Mouse (Mus musculus) heart, postnatal 25 days (tissue): ENCODE measurements at regions not wholly inside any gene's neighbourhood (a gene's known extent, or its start where the extent isn't known, plus 50 kb on each side); places are given as distances from the start of the nearest gene placed in this dataset.

ENCODE experiments used
- DNase-seq: peaks from one replicate; pipeline ENCODE4 v3.0.0; 2022; ENCODE audit warnings: low spot score
- intact Hi-C: fragments of 180-260 bp; cut with DNase I; formaldehyde crosslinking; loops from one replicate; pipeline ENCODE4 v1.15.1; 2025

GRCm38 (mm10) chr8:8487706-8488105, 173.3 kb downstream of the Efnb2 start:
- intact Hi-C loops: loop anchor here (2.0 to 10.0 kb wide), 2 partner anchors 167 to 507 kb away; no protein-coding TSS in a partner anchor
- no peak for DNase-seq

GRCm38 (mm10) chr8:8486866-8487265, 174.2 kb downstream of the Efnb2 start:
- intact Hi-C loops: loop anchor here (2.0 to 10.0 kb wide), 2 partner anchors 168 to 508 kb away; no protein-coding TSS in a partner anchor

GRCm38 (mm10) chr8:8485252-8485651, 175.8 kb downstream of the Efnb2 start:
- intact Hi-C loops: loop anchor here (10.0 kb wide), 1 partner anchor 510 kb away; no protein-coding TSS in a partner anchor
- DNase-seq: no peak

More at GRCm38 (mm10) chr8:8486866-8487265, 174.2 kb downstream of the Efnb2 start:
- no peak for DNase-seq

GRCm38 (mm10) chr8:8484546-8484945, 176.5 kb downstream of the Efnb2 start:
- intact Hi-C loops: loop anchor here (10.0 kb wide), 1 partner anchor 510 kb away; no protein-coding TSS in a partner anchor
- no peak for DNase-seq

- intact Hi-C loops: loop anchor here (10.0 kb wide), 1 partner anchor 512 kb away; no protein-coding TSS in a partner anchor
- no peak for DNase-seq
Measured at GRCm38 (mm10) chr8:8482707-8483480, 178.1 kb downstream of the Efnb2 start.

- intact Hi-C loops: no loop called here
- DNase-seq: no peak
Measured at GRCm38 (mm10) chr8:8477456-8477855, 183.6 kb downstream of the Efnb2 start.

GRCm38 (mm10) chr8:8468552-8468951, 192.5 kb downstream of the Efnb2 start:
- intact Hi-C loops: no loop called here
- no peak for DNase-seq

- intact Hi-C loops: no loop called here
Measured at GRCm38 (mm10) chr8:8466526-8467244, 194.4 kb downstream of the Efnb2 start.

GRCm38 (mm10) chr8:8462455-8462854, 198.6 kb downstream of the Efnb2 start:
- no peak for DNase-seq
- intact Hi-C loops: no loop called here

More at GRCm38 (mm10) chr8:8466526-8467244, 194.4 kb downstream of the Efnb2 start:
- no peak for DNase-seq

- intact Hi-C loops: no loop called here
- DNase-seq: no peak
Measured at GRCm38 (mm10) chr8:8457536-8457935, 203.5 kb downstream of the Efnb2 start.

GRCm38 (mm10) chr8:8453944-8454343, 207.1 kb downstream of the Efnb2 start:
- intact Hi-C loops: no loop called here
- no peak for DNase-seq

GRCm38 (mm10) chr8:8452226-8452625, 208.8 kb downstream of the Efnb2 start:
- no peak for DNase-seq
- intact Hi-C loops: no loop called here

- intact Hi-C loops: no loop called here
- no peak for DNase-seq
Measured at GRCm38 (mm10) chr8:8448911-8449310, 212.1 kb downstream of the Efnb2 start.

- intact Hi-C loops: no loop called here
- DNase-seq: no peak
Measured at GRCm38 (mm10) chr8:8441568-8441967, 219.5 kb downstream of the Efnb2 start.

- intact Hi-C loops: no loop called here
- DNase-seq: no peak
Measured at GRCm38 (mm10) chr8:8440903-8441302, 220.1 kb downstream of the Efnb2 start.

GRCm38 (mm10) chr8:8426201-8426600, 234.8 kb downstream of the Efnb2 start:
- no peak for DNase-seq
- intact Hi-C loops: no loop called here

- intact Hi-C loops: no loop called here
- no peak for DNase-seq
Measured at GRCm38 (mm10) chr8:8423443-8423842, 237.6 kb downstream of the Efnb2 start.

- intact Hi-C loops: no loop called here
- DNase-seq: no peak
Measured at GRCm38 (mm10) chr8:8421713-8422112, 239.3 kb downstream of the Efnb2 start.

GRCm38 (mm10) chr8:8419360-8420330, 241.4 kb downstream of the Efnb2 start:
- DNase-seq: no peak
- intact Hi-C loops: no loop called here

- intact Hi-C loops: no loop called here
Measured at GRCm38 (mm10) chr8:8418929-8419328, 242.1 kb downstream of the Efnb2 start.

More at GRCm38 (mm10) chr8:8418929-8419328, 242.1 kb downstream of the Efnb2 start:
- no peak for DNase-seq
